Mouse (Mus musculus) liver, embryonic 12.5 days (tissue): ENCODE data around the gene Slc20a1. TPM values are rescaled to one million over a fixed set of nuclear protein-coding genes. Genes with fewer than 3 reads are reported as not detected.

ENCODE experiments used
- ATAC-seq: fragments of 200-750 bp; cut with Nextera tagmentation; 2 replicates; pipeline ENCODE4 v1.8.0; 2017; ENCODE audit warnings: moderate number of reproducible peaks, mild to moderate bottlenecking, moderate library complexity
- H3K27ac ChIP-seq: fragments of 300-500 bp; sonication (generic); 2 replicates; pipeline ENCODE4 v1.5.1; 2016; ENCODE audit warnings: mild to moderate bottlenecking
- H3K27me3 ChIP-seq: fragments of 300-500 bp; sonication (generic); replicated peaks from 2 replicates; pipeline ENCODE4 v1.6.1; 2016; ENCODE audit warnings: mild to moderate bottlenecking, moderate library complexity
- H3K36me3 ChIP-seq: fragments of 300-500 bp; sonication (generic); 2 replicates; pipeline ENCODE4 v1.6.1; 2016; ENCODE audit warnings: mild to moderate bottlenecking, moderate library complexity
- H3K4me1 ChIP-seq: fragments of 300-500 bp; sonication (generic); 2 replicates; pipeline ENCODE4 v1.6.1; 2016
- H3K4me2 ChIP-seq: fragments of 300-500 bp; sonication (generic); 2 replicates; pipeline ENCODE4 v1.6.1; 2016; ENCODE audit warnings: mild to moderate bottlenecking, moderate library complexity
- H3K4me3 ChIP-seq: fragments of 300-500 bp; sonication (generic); 2 replicates; pipeline ENCODE4 v1.5.1; 2016; ENCODE audit warnings: mild to moderate bottlenecking, moderate library complexity
- H3K9ac ChIP-seq: fragments of 300-500 bp; sonication (generic); 2 replicates; pipeline ENCODE4 v1.6.1; 2016; ENCODE audit warnings: mild to moderate bottlenecking, moderate library complexity
- H3K9me3 ChIP-seq: fragments of 300-500 bp; sonication (generic); replicated peaks from 2 replicates; pipeline ENCODE4 v1.6.1; 2016; ENCODE audit warnings: mild to moderate bottlenecking, moderate library complexity
- WGBS: fragments of 180-500 bp; shearing (Covaris S2); methylation state at CpG from one replicate; pipeline ENCODE4 v1.1.7; 2016; ENCODE audit not compliant: insufficient replicate concordance; 5-methylcytosine and 5-hydroxymethylcytosine counted together
- polyA plus RNA-seq: library from polyadenylated mRNA; unstranded; fragments of >200 nt; fragmentation: Nextera tagmentation; extraction: Ambion mirVana; gene quantifications from 2 replicates; pipeline ENCODE4 v1.2.1, GENCODE M21; 2016

Slc20a1 gene
- polyA plus RNA-seq, 1 experiment from 2014 or later: 78.4 TPM

- H3K9me3 ChIP-seq: no peaks in the 10 kb centered on the region
- H3K4me1 ChIP-seq: peaks cover 47% of the 10 kb centered on the region
- WGBS: 63% methylated on average over 5 of the region's 5 CpGs
- H3K4me2 ChIP-seq: no peak overlapping the region
- no peaks in the 10 kb centered on the region for H3K36me3 ChIP-seq
- no peaks in the 10 kb centered on the region for H3K27me3 ChIP-seq
- no peak overlapping the region for H3K9ac ChIP-seq
- ATAC-seq: no peak
- H3K4me3 ChIP-seq: no peak overlapping the region
- no peak overlapping the region for H3K27ac ChIP-seq
Measured at GRCm38 (mm10) chr2:129245618-129246017, 47.1 kb downstream of the Slc20a1 start.

GRCm38 (mm10) chr2:129246436-129246835 is 47.9 kb downstream of the Slc20a1 start:
- WGBS: 63% methylated on average over 7 of the region's 7 CpGs
- H3K9me3 ChIP-seq: no peaks in the 10 kb centered on the region

DNA sequence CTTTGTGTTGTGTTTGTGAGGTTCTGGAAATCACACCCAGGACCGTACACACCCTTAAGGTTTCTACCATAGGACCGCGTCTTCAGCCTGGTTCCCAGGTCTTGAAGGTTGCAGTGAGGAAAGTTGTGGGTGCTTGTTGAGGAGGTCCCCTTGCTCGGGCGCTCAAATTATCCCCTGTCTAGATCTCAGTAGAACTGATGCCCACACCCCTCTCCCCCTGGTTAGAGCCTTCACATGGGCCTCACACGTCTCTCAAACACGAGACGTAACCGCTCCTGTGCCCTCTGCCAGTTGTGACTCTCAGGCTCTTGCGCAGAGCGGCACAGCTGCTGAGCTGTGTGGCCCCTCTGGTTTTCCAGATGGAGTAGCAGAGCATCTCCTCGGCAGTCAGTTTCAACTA is 48.4 kb downstream of the Slc20a1 start:
- H3K36me3 ChIP-seq: no peaks in the 10 kb centered on the region
- H3K4me3 ChIP-seq: no peak overlapping the region
- 83% methylated on average over 12 of the region's 12 CpGs for WGBS
- H3K4me1 ChIP-seq: peaks cover 34% of the 10 kb centered on the region
- ATAC-seq: no peak
- H3K9ac ChIP-seq: no peak overlapping the region
- H3K4me2 ChIP-seq: no peak overlapping the region
- H3K27me3 ChIP-seq: no peaks in the 10 kb centered on the region
- no peaks in the 10 kb centered on the region for H3K9me3 ChIP-seq
- no peak overlapping the region for H3K27ac ChIP-seq

More at GRCm38 (mm10) chr2:129246436-129246835, 47.9 kb downstream of the Slc20a1 start:
- Histone ChIP-seq H3K4me2 (no peak overlapping the region), H3K36me3 (no peaks in the 10 kb centered on the region), H3K4me3 (no peak overlapping the region), H3K9ac (no peak overlapping the region), H3K4me1 (peaks cover 39% of the 10 kb centered on the region), H3K27ac (no peak overlapping the region), H3K27me3 (no peaks in the 10 kb centered on the region)
- no peak for ATAC-seq

DNA sequence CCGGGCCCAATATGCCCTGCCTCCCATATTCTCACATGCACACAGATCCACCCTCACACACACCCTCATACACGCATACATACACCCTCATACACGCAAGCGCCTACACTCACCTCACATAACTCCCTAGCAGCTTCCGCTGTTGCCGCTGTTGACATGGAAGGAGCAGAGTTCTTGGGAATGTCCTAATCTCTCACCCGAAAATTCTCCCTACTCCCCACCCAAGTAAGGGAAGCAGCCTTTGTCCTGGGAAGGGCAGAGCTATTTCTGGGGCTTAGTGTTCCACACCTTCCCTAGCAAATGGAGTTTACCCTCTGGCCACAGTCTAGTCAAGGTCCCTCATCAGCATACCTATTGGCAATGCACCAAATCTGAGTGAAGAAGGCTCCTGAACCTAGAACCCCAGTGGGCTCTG is 49.1 kb downstream of the Slc20a1 start:
- no peak for ATAC-seq
- no peak overlapping the region; the same call in 1 of the 2 replicates for H3K27ac ChIP-seq
- 79% methylated on average over 7 of the region's 7 CpGs for WGBS
- no peak overlapping the region for H3K9ac ChIP-seq
- H3K4me2 ChIP-seq: no peak overlapping the region
- no peaks in the 10 kb centered on the region for H3K27me3 ChIP-seq
- H3K9me3 ChIP-seq: no peaks in the 10 kb centered on the region
- no peak overlapping the region for H3K4me3 ChIP-seq
- H3K4me1 ChIP-seq: peaks cover 26% of the 10 kb centered on the region
- H3K36me3 ChIP-seq: no peaks in the 10 kb centered on the region

DNA sequence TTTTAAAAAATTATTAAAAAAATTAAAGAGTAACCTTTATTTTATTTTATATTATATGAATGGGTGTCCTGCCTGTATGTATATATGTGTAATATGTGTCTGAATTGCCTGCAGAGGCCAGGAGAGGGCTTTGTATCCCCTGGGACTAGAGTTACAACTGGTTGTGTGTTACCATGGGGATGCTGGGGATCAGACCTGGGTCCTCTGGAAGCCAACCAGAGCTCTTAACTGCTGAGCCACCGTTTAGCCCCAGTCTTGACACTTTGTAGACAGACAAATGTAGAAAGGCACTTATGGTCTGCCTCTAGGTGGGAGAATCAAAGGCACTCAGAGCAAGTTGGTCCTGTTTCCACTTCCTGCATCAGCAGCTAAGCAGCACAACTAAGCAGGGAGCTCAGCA is 50.8 kb downstream of the Slc20a1 start:
- 54% methylated on average over 1 of the region's 1 CpGs for WGBS

DNA sequence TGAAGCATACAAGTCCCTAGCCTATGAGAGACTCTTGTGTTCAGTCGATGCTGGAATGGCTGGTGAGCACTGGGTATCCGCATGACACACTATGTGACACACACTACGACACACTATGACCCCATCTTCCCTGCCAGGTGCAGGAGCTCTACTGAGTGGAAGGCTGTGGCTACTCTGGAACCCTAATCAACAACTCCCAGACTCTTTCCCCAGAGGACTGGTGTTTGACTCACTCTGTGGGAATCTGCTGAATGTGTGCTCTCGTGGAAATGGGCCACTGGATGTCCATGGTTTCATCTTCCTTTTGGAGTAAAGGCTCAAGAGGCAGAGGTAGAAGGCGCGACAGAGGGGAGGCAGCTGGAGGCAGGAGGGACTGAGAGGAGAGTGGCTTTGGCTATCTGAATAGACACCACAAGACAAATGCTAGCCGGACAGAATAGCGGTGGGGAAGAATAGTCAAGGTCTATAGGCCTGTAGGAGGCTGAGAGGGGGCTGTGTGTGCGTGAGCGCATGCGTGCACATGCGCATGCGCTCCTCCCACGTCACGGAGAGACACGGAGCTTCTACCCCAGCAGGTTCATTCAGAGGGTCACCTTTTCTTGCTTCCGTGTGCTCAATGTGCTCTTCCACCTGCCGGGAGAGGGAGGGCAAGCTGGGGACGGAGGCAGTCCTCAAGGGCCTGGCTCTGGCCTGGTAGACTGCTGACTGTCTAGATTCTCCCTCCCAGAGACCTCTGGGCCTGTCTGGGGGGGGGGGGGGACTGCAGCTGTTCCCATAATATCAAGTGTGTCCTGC is 54.5 kb downstream of the Slc20a1 start:
- no peak overlapping the region for H3K4me3 ChIP-seq
- H3K4me2 ChIP-seq: no peak overlapping the region
- no peak for ATAC-seq
- no peaks in the 10 kb centered on the region for H3K9me3 ChIP-seq
- no peaks in the 10 kb centered on the region for H3K27me3 ChIP-seq
- H3K4me1 ChIP-seq: peaks cover 29% of the 10 kb centered on the region
- H3K9ac ChIP-seq: no peak overlapping the region
- no peaks in the 10 kb centered on the region for H3K36me3 ChIP-seq
- no peak overlapping the region for H3K27ac ChIP-seq
- WGBS: 85% methylated on average over 19 of the region's 19 CpGs

More for the DNA sequence above, 50.8 kb downstream of the Slc20a1 start:
- H3K27me3 ChIP-seq: no peaks in the 10 kb centered on the region
- H3K4me2 ChIP-seq: no peak overlapping the region
- H3K36me3 ChIP-seq: no peaks in the 10 kb centered on the region
- no peak overlapping the region for H3K9ac ChIP-seq
- H3K27ac ChIP-seq: no peak overlapping the region
- peaks cover 12% of the 10 kb centered on the region for H3K4me1 ChIP-seq
- no peak overlapping the region for H3K4me3 ChIP-seq
- no peaks in the 10 kb centered on the region for H3K9me3 ChIP-seq
- ATAC-seq: no peak

DNA sequence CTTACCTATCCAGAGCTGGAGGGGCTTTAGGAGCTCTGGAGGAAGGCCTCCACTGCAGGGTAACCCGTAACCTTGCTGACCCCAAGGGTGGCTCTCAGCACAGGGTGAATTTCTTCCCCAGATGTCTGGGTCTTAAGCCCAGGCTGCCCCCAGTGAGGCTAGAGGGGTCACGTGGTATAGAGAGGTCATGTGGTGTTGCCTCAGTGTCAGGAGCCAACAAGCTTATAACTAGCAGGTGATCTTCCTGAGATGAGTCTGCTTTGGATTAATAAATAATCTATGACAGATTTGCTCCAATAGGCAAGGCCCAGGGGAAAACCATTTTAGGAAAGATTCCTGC is 55.0 kb downstream of the Slc20a1 start:
- Histone ChIP-seq H3K9me3 (no peaks in the 10 kb centered on the region), H3K9ac (no peak overlapping the region), H3K27ac (no peak overlapping the region), H3K4me1 (peaks cover 35% of the 10 kb centered on the region), H3K4me3 (no peak overlapping the region), H3K4me2 (no peak overlapping the region), H3K27me3 (no peaks in the 10 kb centered on the region), H3K36me3 (no peaks in the 10 kb centered on the region)
- 66% methylated on average over 2 of the region's 2 CpGs for WGBS
- ATAC-seq: no peak

- Histone ChIP-seq H3K9me3 (no peaks in the 10 kb centered on the region), H3K27me3 (no peaks in the 10 kb centered on the region), H3K9ac (no peak overlapping the region), H3K4me3 (no peak overlapping the region), H3K27ac (no peak overlapping the region), H3K4me2 (no peak overlapping the region), H3K36me3 (no peaks in the 10 kb centered on the region), H3K4me1 (peaks cover 36% of the 10 kb centered on the region)
- ATAC-seq: no peak
- 71% methylated on average over 2 of the region's 2 CpGs for WGBS
Measured at GRCm38 (mm10) chr2:129254076-129254475, 55.5 kb downstream of the Slc20a1 start.

DNA sequence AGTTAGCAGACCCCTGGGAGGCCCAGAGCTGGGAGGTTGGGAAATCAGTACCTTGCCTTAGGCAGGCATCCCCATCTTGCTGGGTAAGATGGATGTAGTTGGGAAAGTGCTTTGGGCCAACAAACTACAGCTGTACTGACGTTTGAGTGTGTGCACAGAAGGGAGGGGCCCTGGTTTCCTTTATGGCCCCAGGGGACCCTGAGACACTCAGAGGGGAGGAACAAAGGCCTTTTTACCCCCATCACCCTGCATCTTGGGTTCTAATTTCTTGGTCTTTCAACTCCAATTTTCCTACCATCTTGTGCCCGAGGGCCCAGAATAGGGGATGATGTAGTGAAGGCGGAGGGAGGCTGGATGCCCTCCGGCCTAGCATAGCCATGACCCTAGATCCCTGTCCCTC is 57.4 kb downstream of the Slc20a1 start:
- 76% methylated on average over 4 of the region's 4 CpGs for WGBS
- ATAC-seq: no peak
- H3K36me3 ChIP-seq: no peaks in the 10 kb centered on the region
- peaks cover 37% of the 10 kb centered on the region for H3K4me1 ChIP-seq
- no peak overlapping the region for H3K4me3 ChIP-seq
- no peaks in the 10 kb centered on the region for H3K9me3 ChIP-seq
- peak overlapping the region; percentile 15; the same call in 1 of the 2 replicates for H3K9ac ChIP-seq
- no peak overlapping the region for H3K4me2 ChIP-seq
- peak overlapping the region; percentile 50; the same call in 1 of the 2 replicates for H3K27ac ChIP-seq
- peaks cover 5% of the 10 kb centered on the region; the same call in 1 of the 2 replicates for H3K27me3 ChIP-seq

DNA sequence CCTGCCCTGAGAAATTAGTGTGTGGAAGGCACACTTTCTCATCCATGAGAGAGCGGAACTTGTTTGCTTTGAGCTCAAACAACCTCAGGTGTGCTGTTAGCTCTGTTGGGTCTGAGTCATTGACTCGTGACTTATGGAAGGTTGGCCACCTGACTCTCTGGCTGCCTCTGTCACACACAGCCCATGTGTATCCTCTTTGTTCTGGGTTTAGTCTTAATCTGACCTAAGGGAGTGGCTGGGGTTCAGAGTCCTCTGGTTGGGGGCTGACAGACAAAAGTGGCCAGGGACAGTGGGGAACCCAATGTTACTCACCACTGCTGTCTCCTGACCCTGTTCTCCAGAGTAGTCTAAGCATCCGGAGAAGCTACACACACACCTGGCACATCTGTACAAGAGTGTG is 59.5 kb downstream of the Slc20a1 start:
- H3K9ac ChIP-seq: 0 out of 2 replicates have a peak overlapping the region, but pooled peaks have one; percentile 1
- no peaks in the 10 kb centered on the region for H3K36me3 ChIP-seq
- H3K27ac ChIP-seq: peak overlapping the region; percentile 50
- H3K4me1 ChIP-seq: peaks cover 56% of the 10 kb centered on the region
- no peak overlapping the region for H3K4me3 ChIP-seq
- no peaks in the 10 kb centered on the region for H3K9me3 ChIP-seq
- H3K4me2 ChIP-seq: no peak overlapping the region
- peaks cover 5% of the 10 kb centered on the region; the same call in 1 of the 2 replicates for H3K27me3 ChIP-seq
- WGBS: 84% methylated on average over 3 of the region's 3 CpGs
- ATAC-seq: no peak

DNA sequence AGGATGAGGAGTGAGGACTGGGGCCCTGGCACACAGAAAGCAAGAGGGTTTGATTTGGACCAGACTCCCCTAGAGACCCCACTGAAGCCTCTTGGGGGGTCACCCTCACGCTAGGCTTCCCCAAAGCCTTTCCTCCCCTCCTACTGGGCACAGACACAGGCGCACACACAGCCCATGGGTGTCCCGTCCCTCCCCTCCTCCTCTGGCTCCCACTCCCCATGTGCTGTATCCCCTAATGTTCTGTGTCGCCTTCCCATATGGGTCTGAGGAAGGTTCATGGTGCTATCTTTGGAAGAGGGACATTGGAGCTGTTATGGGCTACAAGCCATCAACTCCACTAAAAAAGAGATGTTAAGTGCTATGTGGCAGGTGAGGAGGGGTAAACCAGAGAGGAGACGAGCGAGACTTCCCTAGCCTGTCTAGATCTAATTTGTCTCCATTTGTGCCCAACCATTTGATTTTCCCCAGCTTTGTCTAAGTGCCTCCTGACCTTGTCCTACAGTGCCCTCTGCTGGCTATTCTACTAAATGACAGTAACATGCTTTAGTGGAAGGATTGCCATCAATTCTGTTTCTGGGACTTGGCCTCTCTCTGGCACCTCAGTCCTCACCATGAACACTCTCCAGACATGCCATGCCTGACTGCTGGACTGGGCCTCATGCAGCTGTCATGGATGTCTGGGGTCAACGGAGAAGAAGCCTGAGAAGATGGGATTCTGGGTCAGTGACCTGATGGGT is 60.1 kb downstream of the Slc20a1 start:
- Histone ChIP-seq H3K36me3 (no peaks in the 10 kb centered on the region), H3K4me2 (no peak overlapping the region), H3K4me3 (no peak overlapping the region), H3K9ac (0 out of 2 replicates have a peak overlapping the region, but pooled peaks have one; percentile 1), H3K27ac (peak overlapping the region; percentile 50), H3K27me3 (peaks cover 5% of the 10 kb centered on the region; the same call in 1 of the 2 replicates), H3K4me1 (peaks cover 62% of the 10 kb centered on the region), H3K9me3 (no peaks in the 10 kb centered on the region)
- WGBS: 42% methylated on average over 7 of the region's 7 CpGs
- ATAC-seq: peak; percentile 36

- Histone ChIP-seq H3K9me3 (no peaks in the 10 kb centered on the region), H3K9ac (no peak overlapping the region), H3K36me3 (no peaks in the 10 kb centered on the region), H3K27ac (no peak overlapping the region), H3K27me3 (peaks cover 5% of the 10 kb centered on the region; the same call in 1 of the 2 replicates), H3K4me3 (no peak overlapping the region), H3K4me1 (peaks cover 58% of the 10 kb centered on the region), H3K4me2 (no peak overlapping the region)
- 57% methylated on average over 3 of the region's 3 CpGs for WGBS
- no peak for ATAC-seq
Measured at GRCm38 (mm10) chr2:129260646-129261045, 62.1 kb downstream of the Slc20a1 start.
